Mouse (Mus musculus): ENCODE measurements around the gene Dcdc2a.

- TF ChIP-seq TAL1 (IDR thresholded peaks at IDR 0.05; ENCODE audit: low read length) (no peak), GATA1 (IDR thresholded peaks at IDR 0.05; ENCODE audit: low read length) (no peak)
Observed at GRCm38 (mm10) chr13:25254478-25255263, 198.9 kb downstream of the Dcdc2a start.

All from erythroblast, embryonic 14.5 days (primary cell).